Mouse (Mus musculus): ENCODE measurements around the gene Msi1. TPM values are rescaled to one million over a fixed set of nuclear protein-coding genes. Genes with fewer than 3 reads are reported as not detected.

Gene Msi1
- polyA plus RNA-seq, 1 experiment from 2014 or later = 53.9 TPM

DNA sequence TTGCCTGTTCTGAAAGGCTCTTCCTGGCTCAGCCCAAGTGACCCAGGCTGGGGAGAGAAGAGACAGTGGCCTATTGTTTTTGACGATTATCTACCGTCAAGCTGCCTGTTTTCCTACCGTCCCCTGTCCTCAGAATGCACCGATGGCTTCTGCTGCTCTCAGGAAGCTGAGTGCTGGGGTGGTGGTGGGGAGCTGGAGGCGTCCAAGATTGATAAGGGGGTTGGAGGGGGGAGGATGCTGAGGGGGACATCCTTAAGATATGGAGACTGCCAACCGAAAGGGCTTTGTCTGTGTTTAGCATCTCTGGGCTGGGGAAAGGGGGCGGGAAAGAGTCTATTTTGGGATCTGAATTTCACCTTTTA is 2.5 kb downstream of the Msi1 start:
- peak overlapping the region; percentile 92 for H3K4me2 ChIP-seq (ENCODE audit: low read length)
- WGBS = 5% methylated on average over 7 of the region's 7 CpGs
- H3K36me3 ChIP-seq (ENCODE audit: control insufficient read depth, insufficient read depth) = peaks cover 2% of the 10 kb centered on the region; the same call in 1 of the 2 replicates
- H3K9me3 ChIP-seq (ENCODE audit: control insufficient read depth, low read length) = no peaks in the 10 kb centered on the region
- no peaks in the 10 kb centered on the region for H3K27me3 ChIP-seq (replicated peaks; ENCODE audit: control insufficient read depth, insufficient read depth, low read length)
- H3K4me3 ChIP-seq (replicated peaks; ENCODE audit: low read length) = peak overlapping the region; percentile 97
- no peak for ATAC-seq
- H3K27ac ChIP-seq (ENCODE audit: low read length) = peak overlapping the region; percentile 93
- H3K9ac ChIP-seq (replicated peaks; ENCODE audit: low read depth, low read length) = peak overlapping the region; percentile 100
- peaks cover 77% of the 10 kb centered on the region for H3K4me1 ChIP-seq (replicated peaks; ENCODE audit: control insufficient read depth, insufficient read depth, low read length)

DNA sequence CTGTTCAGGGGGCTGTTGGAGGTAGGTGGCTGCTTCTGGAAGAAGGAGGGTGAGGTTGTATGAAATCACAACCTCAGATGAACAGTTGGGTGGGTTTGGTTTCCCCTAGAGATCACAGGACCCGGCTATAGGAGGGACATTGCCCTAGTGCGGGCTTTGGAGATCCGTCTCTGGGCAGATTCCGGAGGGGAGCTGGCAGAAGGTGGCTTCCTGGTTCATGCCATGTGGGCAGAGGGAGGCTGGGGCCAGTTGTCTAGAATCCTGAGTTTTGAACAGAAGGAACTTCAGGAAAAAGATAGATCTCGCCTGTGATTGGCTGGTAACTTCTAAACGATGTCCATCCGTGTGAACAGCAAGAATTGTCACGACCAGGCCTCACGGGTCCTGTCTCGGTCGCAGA is 3.0 kb downstream of the Msi1 start:
- Histone ChIP-seq H3K36me3 (ENCODE audit: control insufficient read depth, insufficient read depth) (peaks cover 2% of the 10 kb centered on the region; the same call in 1 of the 2 replicates), H3K4me3 (replicated peaks; ENCODE audit: low read length) (peak overlapping the region; percentile 97), H3K9ac (replicated peaks; ENCODE audit: low read depth, low read length) (peak overlapping the region; percentile 100), H3K27me3 (replicated peaks; ENCODE audit: control insufficient read depth, insufficient read depth, low read length) (no peaks in the 10 kb centered on the region), H3K4me2 (ENCODE audit: low read length) (peak overlapping the region; percentile 92), H3K27ac (ENCODE audit: low read length) (peak overlapping the region; percentile 93), H3K4me1 (replicated peaks; ENCODE audit: control insufficient read depth, insufficient read depth, low read length) (peaks cover 79% of the 10 kb centered on the region), H3K9me3 (ENCODE audit: control insufficient read depth, low read length) (no peaks in the 10 kb centered on the region)
- no peak for ATAC-seq
- WGBS = 18% methylated on average over 11 of the region's 11 CpGs

DNA sequence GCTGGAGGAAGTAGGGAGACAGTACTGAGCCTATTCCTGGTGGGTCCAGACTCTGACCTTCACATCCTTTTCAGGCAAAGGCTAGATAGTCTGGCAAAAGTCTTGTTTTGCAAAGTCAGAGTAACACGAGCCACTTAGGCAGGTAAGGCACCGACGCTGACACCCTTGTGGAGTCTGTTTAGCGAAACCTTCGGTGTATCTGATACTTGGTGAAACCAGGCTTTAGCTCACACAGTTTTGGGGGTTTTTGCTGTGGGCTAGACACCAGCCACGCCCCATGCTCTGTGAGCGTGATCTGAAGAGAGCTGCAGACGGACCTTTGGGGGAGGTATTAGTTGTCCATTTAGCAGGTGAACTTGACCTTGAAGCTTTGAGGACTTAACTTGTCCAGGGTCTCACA is 3.8 kb downstream of the Msi1 start:
- Histone ChIP-seq H3K36me3 (ENCODE audit: control insufficient read depth, insufficient read depth) (peaks cover 2% of the 10 kb centered on the region; the same call in 1 of the 2 replicates), H3K4me2 (ENCODE audit: low read length) (peak overlapping the region; percentile 92), H3K27ac (ENCODE audit: low read length) (peak overlapping the region; percentile 93), H3K4me3 (replicated peaks; ENCODE audit: low read length) (no peak overlapping the region; the same call in 1 of the 2 replicates), H3K9ac (replicated peaks; ENCODE audit: low read depth, low read length) (peak overlapping the region; percentile 100), H3K4me1 (replicated peaks; ENCODE audit: control insufficient read depth, insufficient read depth, low read length) (peaks cover 80% of the 10 kb centered on the region), H3K27me3 (replicated peaks; ENCODE audit: control insufficient read depth, insufficient read depth, low read length) (no peaks in the 10 kb centered on the region), H3K9me3 (ENCODE audit: control insufficient read depth, low read length) (no peaks in the 10 kb centered on the region)
- 47% methylated on average over 8 of the region's 8 CpGs for WGBS
- ATAC-seq = no peak

DNA sequence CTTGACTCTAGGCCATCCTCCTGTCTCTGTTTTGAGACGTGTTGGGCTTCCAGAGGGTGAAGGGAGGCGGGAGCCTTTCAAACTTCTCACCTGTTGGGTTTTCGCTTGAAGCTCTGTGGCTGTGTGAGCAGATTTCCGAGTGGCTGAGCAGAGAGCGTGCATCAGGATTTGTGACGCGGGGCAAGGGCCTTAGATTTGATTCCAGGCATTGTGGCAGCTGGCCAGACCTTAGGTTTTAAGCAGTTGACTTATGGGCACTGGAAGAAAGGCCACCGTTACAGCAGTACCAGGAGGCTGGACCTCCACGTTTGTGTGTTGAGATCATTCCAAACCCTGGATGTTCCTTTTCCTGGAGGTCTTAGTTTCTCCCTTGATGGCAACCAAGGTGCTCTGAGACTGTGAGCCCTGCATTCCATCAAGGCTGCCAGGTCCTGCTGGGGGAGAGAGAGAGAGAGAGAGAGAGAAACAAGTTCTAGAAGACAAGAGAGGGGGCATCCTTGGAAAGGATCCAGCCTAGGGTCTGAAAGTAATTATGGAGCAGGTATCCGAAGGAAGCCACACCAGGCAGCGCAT is 5.0 kb downstream of the Msi1 start:
- no peaks in the 10 kb centered on the region for H3K9me3 ChIP-seq (ENCODE audit: control insufficient read depth, low read length)
- peaks cover 83% of the 10 kb centered on the region for H3K4me1 ChIP-seq (replicated peaks; ENCODE audit: control insufficient read depth, insufficient read depth, low read length)
- no peaks in the 10 kb centered on the region for H3K27me3 ChIP-seq (replicated peaks; ENCODE audit: control insufficient read depth, insufficient read depth, low read length)
- peak overlapping the region; percentile 18 for H3K4me3 ChIP-seq (replicated peaks; ENCODE audit: low read length)
- H3K4me2 ChIP-seq (ENCODE audit: low read length) = peak overlapping the region; percentile 68
- peak overlapping the region; percentile 100 for H3K27ac ChIP-seq (ENCODE audit: low read length)
- H3K9ac ChIP-seq (replicated peaks; ENCODE audit: low read depth, low read length) = peak overlapping the region; percentile 80
- WGBS = 10% methylated on average over 11 of the region's 11 CpGs
- peaks cover 2% of the 10 kb centered on the region; the same call in 1 of the 2 replicates for H3K36me3 ChIP-seq (ENCODE audit: control insufficient read depth, insufficient read depth)
- no peak for ATAC-seq

DNA sequence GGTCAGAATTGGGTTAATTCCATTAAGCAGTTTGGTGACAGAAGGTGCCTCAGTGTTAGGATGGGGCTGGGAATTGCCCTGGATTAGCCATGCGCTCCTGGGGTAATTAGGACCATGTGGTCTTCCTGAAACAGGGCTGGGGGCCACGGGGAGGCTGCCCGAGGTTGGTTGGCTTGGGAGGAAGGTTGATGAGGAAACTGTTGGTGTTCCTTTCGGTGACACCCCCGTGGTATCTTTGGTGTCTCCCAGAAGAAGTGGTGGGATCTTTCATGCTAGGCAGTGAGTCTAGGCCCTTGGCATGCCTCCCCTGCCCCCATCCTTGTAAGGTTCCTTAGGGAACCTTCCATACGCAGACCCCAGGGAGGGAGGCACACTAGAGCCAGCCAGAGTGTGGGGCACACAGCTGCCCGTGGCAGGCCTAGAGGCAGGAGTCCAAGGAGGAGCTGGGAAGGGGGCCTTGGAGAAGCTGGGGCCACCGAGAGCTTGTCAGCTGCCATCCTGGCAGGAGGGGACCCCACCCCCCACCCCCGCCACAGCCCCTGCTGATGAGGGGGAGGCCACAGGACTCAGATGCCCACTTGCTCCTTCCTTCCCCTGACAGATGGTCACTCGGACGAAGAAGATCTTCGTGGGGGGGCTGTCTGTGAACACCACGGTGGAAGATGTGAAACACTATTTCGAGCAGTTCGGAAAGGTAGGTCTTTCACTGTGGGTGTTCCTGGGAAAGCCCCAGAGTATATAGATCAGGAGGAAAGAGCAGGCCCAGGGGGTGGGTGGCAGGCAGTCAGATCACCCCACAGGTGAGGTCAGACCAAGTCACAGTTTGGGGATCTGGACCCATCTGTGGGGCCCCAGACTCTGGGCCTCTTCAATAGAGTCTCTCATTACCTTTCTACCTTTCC is 5.7 kb downstream of the Msi1 start:
- peaks cover 2% of the 10 kb centered on the region; the same call in 1 of the 2 replicates for H3K36me3 ChIP-seq (ENCODE audit: control insufficient read depth, insufficient read depth)
- H3K27ac ChIP-seq (ENCODE audit: low read length) = peak overlapping the region; percentile 100
- peak overlapping the region; percentile 37 for H3K4me3 ChIP-seq (replicated peaks; ENCODE audit: low read length)
- peak overlapping the region; percentile 68 for H3K4me2 ChIP-seq (ENCODE audit: low read length)
- no peak for ATAC-seq
- peaks cover 83% of the 10 kb centered on the region for H3K4me1 ChIP-seq (replicated peaks; ENCODE audit: control insufficient read depth, insufficient read depth, low read length)
- H3K27me3 ChIP-seq (replicated peaks; ENCODE audit: control insufficient read depth, insufficient read depth, low read length) = no peaks in the 10 kb centered on the region
- peak overlapping the region; percentile 80 for H3K9ac ChIP-seq (replicated peaks; ENCODE audit: low read depth, low read length)
- 3% methylated on average over 13 of the region's 15 CpGs for WGBS
- H3K9me3 ChIP-seq (ENCODE audit: control insufficient read depth, low read length) = no peaks in the 10 kb centered on the region

DNA sequence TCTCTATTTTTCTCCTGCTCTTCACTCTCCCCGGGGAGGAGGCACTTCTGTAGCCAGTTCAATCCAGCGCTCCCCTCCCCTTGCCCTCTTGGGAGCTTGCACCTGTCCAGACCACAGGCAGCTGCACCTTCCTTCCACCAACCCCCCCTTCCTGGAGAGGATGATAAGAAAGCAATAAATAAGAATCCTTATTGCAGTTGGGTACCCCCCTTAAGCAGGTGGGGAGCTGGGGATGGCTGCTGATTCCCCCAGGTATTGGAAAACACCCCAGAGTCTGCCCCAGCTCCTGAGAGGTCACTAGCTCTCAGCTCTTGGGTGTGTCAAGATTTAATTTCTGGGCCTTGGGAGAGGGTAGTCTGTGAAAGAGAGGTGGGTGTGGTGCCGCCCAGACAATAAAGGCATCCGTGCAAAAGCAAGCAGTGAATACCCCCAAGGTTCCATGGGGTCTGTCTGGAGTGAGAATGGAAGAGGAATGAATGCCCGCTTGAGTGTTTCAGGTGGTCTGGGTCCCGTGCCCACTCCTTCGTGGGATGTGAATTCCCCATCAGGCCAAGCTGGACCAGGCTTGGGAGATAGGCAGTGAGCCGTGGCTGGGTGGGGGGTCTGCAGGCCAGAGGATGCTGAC is 6.5 kb downstream of the Msi1 start:
- Histone ChIP-seq H3K36me3 (ENCODE audit: control insufficient read depth, insufficient read depth) (peaks cover 2% of the 10 kb centered on the region; the same call in 1 of the 2 replicates), H3K4me1 (replicated peaks; ENCODE audit: control insufficient read depth, insufficient read depth, low read length) (peaks cover 83% of the 10 kb centered on the region), H3K9me3 (ENCODE audit: control insufficient read depth, low read length) (no peaks in the 10 kb centered on the region), H3K27ac (ENCODE audit: low read length) (peak overlapping the region; percentile 100), H3K4me2 (ENCODE audit: low read length) (peak overlapping the region; percentile 68), H3K4me3 (replicated peaks; ENCODE audit: low read length) (peak overlapping the region; percentile 37), H3K9ac (replicated peaks; ENCODE audit: low read depth, low read length) (peak overlapping the region; percentile 80), H3K27me3 (replicated peaks; ENCODE audit: control insufficient read depth, insufficient read depth, low read length) (no peaks in the 10 kb centered on the region)
- ATAC-seq = peak; percentile 9
- 5% methylated on average over 8 of the region's 8 CpGs for WGBS

DNA sequence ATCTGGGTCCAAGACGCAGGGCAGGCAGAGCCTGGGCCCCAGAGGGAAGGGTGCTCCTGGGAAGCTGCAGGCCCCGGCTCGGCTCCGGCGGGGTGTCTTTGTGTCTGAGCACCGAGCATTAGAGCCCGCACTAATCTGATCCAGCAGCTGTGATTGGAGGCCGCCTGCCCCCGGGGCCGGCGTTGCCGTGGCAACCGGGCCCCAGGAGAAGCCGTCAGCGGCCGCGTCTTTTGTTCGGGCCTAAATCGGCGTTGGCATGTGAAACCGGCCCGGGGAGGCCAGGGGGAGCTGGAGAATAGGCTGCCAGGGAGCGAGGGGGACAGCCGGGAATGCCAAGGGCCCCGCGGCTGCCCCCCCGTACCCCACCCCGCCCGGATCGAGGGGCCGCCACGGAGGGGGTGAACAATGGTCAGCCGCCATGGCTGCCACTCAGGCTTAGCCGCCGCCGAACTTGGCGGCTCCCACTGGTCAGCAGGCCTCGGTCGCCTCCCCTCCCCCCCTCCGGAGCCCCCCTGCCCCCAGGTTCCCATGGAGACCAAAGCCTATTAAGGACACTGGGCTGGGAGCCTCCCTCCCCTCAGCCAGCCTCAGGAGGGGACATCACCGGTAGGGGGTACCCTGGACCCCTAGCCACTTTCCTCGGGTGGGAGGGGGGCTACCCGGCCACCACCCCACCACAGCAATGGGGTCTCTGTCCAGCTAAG is 7.2 kb downstream of the Msi1 start:
- 0% methylated on average over 37 of the region's 43 CpGs for WGBS
- peaks cover 2% of the 10 kb centered on the region; the same call in 1 of the 2 replicates for H3K36me3 ChIP-seq (ENCODE audit: control insufficient read depth, insufficient read depth)

DNA sequence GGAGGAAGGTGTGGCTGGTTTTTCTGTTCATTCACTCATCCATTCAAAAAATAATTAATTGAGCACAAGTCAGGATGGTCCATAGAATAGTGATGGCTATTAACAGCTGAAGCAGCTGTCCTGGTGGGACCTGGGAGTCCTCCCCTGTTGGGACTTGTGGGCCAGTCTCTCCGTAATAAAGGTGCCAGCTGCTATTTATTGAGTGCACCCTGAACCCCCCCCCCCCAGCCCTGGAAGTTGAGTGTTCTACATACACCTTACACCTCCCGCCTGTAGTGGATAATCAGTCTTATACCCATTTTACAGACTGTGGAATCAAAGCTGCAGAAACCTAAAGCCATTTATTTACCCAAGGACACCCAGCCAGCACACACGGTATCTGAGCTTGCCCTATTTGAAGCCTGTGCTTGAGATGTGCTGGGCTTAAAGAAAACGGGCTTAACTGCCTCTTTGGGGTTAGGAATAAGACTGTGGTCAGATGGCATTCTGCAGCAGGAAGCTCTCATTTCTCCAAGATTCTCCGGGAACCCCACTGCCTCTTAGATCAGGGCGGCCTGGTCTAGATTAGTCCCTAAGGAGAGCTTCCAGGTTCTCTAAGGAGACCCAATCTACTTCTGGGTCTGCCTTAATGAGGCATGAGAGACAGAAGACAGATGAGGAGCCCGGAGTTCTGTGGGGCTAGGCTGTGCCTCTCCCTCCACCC is 8.0 kb downstream of the Msi1 start:
- 10% methylated on average over 7 of the region's 7 CpGs for WGBS
- Histone ChIP-seq H3K9me3 (ENCODE audit: control insufficient read depth, low read length) (no peaks in the 10 kb centered on the region), H3K4me3 (replicated peaks; ENCODE audit: low read length) (no peak overlapping the region; the same call in 1 of the 2 replicates), H3K36me3 (ENCODE audit: control insufficient read depth, insufficient read depth) (peaks cover 7% of the 10 kb centered on the region), H3K4me2 (ENCODE audit: low read length) (peak overlapping the region; percentile 68), H3K27me3 (replicated peaks; ENCODE audit: control insufficient read depth, insufficient read depth, low read length) (no peaks in the 10 kb centered on the region), H3K4me1 (replicated peaks; ENCODE audit: control insufficient read depth, insufficient read depth, low read length) (peaks cover 68% of the 10 kb centered on the region), H3K9ac (replicated peaks; ENCODE audit: low read depth, low read length) (peak overlapping the region; percentile 80), H3K27ac (ENCODE audit: low read length) (peak overlapping the region; percentile 100)
- no peak for ATAC-seq

More for the DNA sequence above, 7.2 kb downstream of the Msi1 start:
- Histone ChIP-seq H3K4me2 (ENCODE audit: low read length) (peak overlapping the region; percentile 68), H3K9me3 (ENCODE audit: control insufficient read depth, low read length) (no peaks in the 10 kb centered on the region), H3K27me3 (replicated peaks; ENCODE audit: control insufficient read depth, insufficient read depth, low read length) (no peaks in the 10 kb centered on the region), H3K27ac (ENCODE audit: low read length) (peak overlapping the region; percentile 100), H3K9ac (replicated peaks; ENCODE audit: low read depth, low read length) (peak overlapping the region; percentile 80), H3K4me3 (replicated peaks; ENCODE audit: low read length) (peak overlapping the region; percentile 37), H3K4me1 (replicated peaks; ENCODE audit: control insufficient read depth, insufficient read depth, low read length) (peaks cover 76% of the 10 kb centered on the region)
- ATAC-seq = peak; percentile 92
